Mouse (Mus musculus) right cerebral cortex, postnatal 25 days (tissue): ENCODE results near the gene Rab1a.
"Not testable (repeated sequence)": the region's sequence is repeated elsewhere in the genome, so short reads cannot be mapped to it uniquely, and the experiment has no call there.

Experiments
- DNase-seq: peaks from one replicate; pipeline ENCODE4 v3.0.0; 2022

The Rab1a gene

DNA sequence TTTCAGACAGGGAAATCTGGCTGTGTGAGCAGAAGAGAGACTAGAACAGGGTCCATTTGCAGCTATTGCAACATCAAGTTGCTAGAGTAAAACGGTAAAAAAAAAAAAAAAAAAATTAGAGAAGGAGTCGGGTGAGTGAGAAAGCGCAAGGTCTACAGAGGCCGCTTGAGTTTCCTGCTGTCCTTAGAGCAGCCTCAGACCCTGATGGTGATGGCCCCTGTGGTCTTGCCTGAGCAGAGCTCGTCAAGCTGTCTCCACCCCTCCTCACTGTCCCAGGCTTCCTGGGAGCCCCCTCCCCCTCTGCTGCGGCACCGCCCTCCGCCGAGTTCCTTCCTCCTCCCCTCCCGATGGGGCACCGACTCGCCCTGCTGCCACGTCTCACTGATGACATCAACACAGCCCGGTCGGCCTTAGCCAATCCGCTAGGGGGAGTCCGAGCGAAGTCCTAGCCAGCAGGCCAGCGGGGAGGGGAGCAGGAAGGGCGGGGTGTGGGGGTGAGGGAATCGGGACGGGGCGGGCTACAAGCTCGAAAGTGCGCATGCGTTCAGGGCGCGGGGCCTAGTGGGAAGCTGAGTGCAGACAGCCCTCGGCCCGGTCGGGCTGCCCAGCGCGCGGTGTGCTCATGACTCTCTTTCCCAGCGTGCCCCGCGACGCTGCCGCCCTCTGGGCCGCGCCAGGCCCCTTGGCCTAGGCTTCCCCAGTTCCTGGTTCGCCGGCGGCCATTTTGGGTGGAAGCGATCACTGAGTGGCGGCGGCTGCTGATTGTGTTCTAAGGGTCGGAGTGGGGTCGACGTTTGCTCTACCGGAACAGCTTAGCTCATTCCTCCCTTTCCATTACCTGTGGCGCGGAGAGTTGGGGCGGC is at the start of gene Rab1a:
TSS of gene Rab1a (plus strand) at position 720 of the 863 bp plus-strand sequence.
- DNase-seq = peak; percentile 100

DNA sequence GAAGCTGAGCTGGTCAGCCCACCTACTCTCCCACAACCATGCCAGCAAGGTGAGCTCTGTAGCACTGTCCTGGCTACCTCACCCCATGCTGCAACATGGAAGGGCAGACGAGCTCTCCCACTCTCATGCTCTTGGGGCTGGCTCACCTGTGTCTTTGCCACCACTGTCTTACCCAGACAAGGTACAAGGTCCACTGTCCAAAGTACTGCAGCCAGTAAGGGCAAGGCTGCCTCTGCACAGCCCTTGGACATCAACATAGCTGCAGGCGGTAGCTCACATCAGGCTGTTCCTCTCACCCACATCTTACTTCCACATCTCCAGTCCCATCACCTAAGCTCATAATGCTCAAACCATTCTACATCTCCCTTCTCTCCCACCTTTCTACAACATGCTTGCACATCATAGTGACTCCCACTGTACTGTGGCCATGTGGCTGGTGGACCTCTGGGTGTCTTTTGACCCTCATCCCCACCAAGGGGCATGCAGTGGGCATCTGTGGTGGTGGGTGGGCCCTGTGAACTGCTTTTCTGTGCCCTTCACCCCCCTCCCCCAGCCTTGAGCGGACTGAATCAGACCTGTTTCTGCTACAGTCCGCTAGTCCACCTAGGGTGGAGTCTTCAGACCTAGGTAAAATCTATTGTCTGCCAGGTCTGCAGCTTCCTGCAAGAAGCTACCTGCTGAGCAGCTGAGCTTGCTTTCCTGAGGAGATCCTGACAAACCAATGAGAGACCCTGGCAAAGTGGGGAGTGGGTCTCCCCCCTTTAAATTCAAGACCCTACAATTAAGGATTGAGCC is 48.9 kb upstream of the Rab1a start:
- DNase-seq = no peak

DNA sequence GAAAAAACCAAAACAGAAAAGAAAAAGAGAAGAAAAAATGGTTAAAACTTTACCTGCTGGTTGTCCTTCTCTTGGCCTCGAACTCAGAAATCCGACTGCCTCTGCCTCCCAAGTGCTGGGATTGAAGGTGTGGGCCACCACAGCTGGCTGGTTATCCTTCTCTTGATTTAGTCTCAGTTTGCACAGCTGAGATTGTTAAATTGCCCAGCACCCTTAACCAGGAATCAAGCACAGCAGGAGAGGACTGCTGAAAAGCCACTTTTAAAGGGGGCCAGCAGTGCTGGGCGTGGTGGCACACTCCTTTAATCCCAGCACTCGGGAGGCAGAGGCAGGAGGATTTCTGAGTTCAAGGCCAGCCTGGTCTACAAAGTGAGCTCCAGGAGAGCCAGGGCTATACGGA is 47.7 kb upstream of the Rab1a start:
- not testable (repeated sequence) for DNase-seq

DNA sequence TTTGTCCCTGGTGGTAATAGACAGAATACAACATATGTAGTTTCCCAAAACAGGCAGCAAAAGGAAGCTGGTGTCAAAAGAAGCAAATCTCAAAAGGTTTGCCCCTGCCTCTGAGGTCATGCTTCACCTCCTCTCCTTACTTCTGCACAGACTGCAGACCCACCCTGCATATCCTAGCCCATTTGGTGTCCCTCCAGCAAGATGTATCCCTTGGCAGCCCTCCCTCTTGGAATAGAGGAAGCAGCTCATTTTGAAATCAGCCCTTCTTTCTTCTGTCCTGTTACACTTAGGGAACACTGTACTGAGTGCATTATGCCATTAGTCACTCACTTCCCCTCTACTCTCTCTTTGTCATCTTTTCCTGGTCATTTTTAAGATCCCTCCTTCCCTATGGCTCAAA is 42.4 kb upstream of the Rab1a start:
- DNase-seq = no peak

DNA sequence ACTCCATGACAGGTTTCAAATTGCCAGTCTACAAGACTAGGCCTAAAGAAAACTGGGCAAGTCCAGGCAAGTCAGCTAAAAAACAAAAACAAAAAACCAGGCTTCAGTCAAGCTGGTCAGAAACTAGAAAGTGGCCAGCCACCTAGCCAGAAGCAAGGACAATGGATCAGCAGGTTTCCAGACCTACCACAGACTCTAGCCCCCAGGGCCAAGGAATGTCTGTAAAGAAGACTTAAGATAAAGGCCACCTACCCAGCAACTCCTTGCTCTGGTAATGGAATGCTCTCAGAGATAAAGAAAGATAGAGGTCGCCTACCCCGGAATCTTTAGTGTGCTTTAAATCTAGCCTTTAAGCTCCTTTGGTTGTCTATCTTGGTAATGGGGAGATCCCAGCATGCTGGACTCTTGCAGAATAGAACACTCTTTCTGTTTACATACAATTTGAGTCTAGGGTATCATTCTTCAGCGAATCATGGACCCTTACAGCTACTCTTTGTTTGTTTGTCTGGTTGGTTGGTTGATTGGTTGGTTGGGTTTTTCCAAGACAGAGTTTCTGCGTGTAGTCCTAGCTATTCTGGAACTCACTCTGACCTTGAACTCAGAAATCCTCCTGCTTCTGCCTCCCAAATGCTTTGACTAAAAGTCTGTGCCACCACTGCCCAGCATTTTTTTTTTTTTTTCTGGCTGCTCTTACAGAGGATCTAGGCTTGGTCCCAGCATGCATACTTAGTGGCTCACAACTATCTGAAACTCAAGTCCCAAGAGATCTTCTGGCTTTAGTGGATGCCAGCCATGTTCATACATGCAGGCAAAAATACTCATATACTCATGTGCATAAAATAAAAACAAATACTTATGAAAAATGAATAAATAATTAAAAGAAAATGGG is 36.0 kb upstream of the Rab1a start:
- no peak for DNase-seq

DNA sequence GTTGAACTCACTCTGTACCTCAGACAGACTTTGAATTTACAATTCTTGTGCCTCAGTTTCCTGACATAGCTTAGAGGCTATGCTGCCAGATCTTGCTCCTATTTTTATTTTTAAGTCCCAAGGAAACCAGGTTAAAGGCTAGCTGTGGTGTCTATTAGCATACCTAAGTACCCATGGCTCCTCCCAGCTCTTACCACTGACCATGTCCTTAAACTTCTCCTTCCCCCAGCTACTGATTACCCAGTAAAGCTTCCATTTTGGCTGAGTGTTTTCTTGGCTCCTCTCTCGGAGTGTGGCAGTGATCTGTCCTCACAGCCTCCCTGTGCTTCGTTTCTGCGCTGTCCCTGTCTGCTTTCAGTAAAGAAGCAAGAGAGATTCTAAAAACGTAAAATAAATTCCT is 35.2 kb upstream of the Rab1a start:
- DNase-seq = no peak

DNA sequence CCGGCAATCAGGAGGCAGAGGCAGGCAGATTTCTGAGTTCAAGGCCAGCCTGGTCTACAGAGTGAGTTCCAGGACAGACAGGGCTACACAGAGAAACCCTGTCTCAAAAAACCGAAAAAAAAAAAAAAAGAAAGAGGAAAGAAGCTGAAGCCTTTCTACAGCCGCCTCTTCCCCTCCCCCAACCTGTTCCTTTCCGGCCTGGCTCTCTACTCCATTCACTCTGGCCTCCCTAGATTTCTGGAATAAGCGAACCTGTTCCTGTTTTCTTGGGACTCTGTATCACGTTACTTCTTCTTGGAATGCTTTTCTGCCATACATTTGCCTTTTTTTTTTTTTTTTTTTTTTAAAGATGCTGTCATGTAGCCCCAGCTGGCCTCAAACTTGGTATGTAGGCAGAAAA is 34.8 kb upstream of the Rab1a start:
- DNase-seq = not testable (repeated sequence)

DNA sequence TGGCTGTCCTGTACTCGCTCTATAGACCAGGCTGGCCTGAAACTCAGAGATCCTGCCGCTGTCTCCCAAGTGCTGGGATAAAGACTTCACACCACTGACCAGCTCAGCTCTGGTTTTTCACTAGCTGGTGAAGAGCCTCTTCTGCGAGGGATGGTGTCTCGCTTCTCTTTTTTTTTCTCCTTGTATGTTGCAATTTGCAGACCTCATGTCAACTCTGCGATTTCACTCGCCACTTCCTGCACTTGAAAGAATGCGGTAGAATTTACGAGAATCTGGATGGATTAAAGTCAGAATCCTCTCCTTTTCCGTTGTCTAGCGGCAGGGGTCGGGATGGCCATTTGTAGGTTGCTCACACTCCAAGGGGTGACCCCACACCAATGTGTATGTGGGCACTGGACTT is 32.3 kb upstream of the Rab1a start:
- DNase-seq = no peak

DNA sequence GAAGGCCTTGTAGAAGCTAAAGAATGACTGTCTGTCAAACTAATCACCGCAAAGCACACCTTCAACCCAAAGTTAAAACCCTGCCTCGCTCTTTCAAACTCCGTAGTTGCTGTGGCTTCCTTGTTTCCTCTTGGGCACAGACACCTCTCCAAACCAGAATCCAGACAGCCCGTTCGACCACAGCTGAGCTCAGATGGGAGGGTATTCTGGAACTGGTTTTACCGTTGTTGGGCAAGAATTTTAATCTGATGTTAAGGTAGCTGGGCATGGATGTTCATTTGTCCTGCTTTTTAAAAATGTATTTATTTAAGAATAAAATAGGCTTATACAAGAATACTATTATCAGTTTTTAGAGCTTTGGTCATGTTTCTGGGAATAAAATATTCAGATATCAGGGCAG is 14.0 kb upstream of the Rab1a start:
- DNase-seq = no peak

DNA sequence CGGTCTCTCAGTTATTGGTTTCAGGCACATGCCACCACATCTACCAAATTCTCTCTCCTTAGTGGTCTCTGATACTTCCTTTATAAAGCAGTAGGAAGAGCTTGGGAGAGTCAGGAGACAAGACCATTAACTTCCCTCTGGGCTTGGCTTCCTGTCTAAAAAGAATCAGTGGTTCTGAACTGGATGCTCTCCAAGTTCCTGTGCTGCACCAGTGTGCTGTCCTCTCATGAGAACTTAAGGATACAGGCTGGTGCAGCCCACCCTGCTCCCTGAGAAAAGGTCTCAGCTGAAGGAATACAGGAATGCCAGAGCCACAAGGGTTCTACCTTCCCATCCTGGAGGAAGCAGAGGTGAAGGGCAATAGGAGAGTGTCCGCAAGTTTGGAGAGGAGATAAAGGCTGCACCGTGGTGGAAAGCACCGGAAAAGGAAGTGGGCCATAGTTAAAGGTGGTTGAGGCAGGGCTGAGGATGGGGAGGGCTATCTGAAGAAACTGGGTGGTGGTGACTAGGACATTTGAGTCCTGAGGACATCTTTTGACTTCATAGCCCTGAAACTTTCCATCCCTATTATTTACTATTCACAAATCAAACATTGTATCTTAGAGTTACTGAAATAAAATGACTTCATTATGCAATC is 8.0 kb upstream of the Rab1a start:
- DNase-seq = no peak

DNA sequence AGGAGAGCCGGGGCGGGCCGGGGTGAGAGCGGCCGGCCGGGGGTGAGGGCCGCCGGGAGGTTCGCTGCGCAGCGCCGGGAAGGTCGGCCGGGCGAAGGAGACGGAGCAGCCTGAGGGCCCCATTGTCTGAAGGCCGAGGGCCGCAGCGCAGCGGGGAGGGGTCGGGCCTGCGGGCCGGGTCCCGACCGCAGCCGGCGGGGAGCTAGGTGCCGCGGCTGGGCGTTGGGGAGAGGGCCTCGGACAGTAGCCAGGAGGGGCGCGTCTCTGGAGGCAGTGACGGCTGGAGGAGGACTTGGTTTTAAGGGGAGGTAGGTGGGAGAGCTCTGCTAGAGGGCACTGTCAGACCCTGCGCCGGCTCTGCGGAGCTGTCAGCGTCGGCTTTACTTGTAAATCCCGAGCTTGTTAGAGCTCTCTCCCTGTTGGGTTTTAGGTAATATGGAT is 449 bp downstream of the Rab1a start:
- peak; percentile 55 for DNase-seq

DNA sequence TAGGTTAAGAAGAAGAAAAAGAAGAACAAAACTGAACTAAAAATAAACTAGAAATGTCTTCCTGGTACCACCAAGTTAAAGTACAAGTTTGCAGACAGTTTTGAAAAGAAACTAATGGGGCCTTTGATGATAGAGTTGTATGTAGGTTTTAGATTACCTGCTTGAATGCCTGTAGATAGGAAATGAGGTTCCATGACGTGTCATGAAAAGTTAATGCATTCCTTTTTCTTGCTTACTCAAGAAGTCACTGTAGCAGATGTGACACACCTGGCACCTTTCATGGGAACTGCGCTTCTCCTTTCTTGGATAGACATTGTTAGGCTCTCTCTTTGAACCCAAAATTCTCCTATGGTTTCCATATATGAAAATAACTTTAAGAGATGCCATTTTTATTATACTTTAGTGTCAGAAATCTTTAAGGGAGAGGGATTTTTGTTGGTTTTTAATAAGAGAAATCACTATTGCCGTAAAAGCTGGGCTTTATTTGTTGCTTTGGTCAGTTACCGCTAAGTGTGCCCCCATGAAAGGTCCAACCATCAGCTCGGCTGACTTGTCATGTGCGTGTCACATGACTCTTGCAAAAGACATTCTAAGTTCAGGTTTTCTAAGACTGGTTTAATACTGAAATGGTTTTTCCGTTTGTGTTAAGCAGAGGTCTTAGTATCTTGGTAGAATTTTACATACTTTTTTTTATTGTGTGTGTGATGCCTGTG is 1.2 kb downstream of the Rab1a start:
- DNase-seq = no peak

DNA sequence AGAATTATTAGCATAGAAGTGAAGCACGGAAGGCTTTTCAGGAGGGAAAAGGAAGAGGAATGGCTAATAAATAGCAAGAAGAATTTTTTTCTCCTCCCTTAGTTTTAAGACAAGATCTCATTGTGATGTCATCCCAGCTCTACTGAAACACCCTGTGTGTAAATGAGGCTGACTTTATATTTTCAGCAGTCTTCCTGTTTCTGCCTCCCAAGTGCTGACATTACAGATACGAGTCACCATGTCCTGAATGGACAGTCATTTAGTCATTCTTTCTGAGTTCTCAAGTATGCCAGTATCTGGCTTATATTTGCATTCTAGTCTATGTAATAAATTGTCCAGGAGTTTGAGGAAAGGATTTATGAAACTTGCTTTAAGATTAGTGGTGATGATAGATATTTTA is 3.1 kb downstream of the Rab1a start:
- DNase-seq = no peak

DNA sequence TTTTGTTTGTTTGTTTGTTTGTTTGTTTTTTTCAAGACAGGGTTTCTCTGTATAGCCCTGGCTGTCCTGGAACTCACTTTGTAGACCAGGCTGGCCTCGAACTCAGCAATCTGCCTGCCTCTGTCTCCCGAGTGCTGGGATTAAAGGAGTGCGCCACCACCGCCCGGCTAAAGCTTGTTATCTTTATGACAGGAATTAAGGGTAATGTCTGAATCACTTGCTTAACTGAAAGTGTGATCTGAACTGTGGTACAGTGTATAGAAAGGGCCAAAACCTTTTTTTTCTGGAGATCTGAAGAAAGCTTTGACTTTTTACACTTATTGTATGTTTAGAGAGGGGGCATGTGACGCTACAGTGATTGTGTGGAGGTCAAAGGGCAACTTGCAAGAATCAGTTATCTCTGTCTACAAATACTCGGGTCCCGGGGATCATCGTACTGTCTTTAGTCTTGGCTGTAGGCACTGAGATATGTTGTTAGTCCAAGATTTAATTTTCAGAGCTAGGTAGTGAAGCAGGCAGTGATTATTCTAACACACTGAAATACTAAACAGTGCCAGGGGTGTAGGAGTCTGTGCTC is 3.7 kb downstream of the Rab1a start:
- DNase-seq = no peak

DNA sequence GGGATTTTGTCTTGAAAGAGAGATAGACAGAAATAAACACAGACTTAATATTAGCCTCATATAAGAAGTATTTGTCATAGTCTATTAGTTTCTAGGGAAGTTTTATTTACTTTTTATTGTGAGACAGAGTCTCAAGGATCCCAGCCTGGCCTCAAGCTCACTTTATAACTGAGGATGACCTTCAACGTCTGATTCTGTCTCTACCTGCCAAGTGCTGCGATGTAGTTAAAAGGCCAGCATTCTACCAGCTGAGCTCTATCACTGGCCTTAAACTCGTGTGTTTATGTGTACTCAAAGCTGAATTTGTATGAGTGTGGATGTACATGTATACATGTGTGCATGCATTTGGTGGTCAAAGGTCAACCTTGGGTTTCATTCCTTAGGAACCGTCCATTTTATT is 4.3 kb downstream of the Rab1a start:
- no peak for DNase-seq

DNA sequence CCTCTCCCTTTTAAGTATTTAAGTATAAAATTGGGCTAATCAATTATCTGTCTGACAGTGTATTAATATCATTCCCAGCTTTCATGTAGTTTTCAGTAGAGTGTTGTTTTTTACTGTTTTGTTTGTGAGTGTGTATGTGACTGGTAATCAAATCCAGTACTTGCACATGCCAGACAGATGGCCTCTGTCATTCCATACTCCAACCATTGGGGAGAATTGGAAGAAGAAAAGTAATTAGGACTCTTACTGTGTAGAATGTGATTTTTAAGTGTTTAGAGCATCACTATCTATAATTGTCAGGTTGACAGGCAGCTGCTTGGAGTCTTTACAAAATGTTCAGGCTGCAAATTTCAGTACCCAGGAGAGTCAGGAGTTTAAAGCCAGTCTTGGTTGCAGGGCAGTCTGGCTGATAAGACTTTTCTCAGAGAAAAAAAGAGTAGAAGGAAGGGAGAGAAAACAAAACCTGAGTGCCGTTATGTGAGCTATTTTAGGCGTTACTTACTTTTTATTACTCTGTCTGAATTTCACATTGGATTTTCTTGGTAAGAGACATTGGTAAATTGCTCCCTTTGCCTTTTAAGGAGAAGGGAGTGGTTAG is 5.5 kb downstream of the Rab1a start:
- DNase-seq = no peak

DNA sequence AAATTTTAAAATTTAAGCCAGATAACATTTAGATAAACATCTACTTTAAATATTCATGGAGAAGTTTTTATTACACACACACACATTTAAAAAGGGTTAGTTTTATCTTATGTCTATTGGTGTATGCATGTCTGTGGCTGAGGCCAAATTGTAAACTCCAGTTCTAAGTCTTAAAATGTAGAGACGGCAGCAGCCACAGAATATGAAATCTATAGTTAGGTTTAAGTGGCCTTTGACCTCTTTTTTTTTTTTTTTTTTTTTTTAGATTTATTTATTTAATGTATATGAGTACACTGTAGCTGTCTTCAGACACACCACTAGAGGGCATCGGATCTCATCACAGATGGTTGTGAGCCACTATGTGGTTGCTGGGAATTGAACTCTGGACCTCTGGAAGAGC is 6.4 kb downstream of the Rab1a start:
- no peak for DNase-seq

DNA sequence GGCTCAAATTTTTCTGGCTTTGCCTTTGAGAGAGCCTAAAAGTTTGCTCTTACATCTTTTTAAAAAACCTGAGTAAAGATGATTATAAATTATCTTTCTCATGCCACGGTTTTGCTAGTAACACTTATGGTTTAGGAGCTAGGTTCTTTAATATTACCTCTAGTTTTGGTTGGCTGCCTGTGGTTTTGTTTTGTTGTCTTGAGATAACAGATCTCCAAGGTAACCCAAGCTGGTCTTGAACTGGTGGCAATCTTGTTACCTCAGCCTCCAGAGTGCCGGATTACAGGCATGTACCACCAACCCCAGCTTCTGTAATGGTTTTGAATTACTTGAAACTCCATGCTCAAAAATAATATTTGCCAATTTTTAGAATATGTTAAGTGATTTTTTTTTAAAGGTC is 10.6 kb downstream of the Rab1a start:
- no peak for DNase-seq

DNA sequence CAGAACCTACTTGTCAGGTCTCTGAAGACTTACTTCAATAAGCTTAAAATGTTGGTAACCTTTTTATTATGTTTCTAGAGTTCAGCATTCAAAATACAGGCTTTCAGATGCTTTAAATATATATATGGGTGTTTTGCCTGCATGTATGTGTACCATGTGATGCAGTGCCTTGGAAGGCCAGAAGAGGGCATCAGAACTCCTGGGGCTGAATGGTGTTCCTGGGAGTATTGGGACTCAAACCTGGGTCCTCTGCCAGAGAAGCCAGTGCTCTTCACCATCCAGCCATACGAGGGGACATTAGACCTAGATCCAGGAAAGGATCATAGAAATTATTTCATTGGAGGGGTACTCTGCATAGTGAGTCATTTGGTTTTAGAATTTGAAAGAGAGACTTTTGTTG is 13.5 kb downstream of the Rab1a start:
- no peak for DNase-seq

DNA sequence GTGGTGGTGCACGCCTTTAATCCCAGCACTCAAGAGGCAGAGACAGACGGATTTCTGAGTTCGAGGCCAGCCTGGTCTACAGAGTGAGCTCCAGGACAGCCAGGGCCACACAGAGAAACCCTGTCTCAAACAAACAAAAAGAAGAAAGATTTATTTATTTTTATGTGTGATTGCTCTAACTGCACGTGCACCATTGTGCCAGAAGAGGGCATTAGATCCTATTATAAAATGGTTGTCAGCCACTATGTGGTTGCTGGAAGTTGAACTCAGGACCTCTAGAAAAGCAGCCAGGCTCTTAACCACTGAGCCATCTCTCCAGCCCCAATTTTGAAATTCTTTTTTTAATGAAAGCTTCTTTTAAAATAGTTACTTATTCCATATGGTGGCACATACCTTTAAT is 15.2 kb downstream of the Rab1a start:
- DNase-seq = no peak

DNA sequence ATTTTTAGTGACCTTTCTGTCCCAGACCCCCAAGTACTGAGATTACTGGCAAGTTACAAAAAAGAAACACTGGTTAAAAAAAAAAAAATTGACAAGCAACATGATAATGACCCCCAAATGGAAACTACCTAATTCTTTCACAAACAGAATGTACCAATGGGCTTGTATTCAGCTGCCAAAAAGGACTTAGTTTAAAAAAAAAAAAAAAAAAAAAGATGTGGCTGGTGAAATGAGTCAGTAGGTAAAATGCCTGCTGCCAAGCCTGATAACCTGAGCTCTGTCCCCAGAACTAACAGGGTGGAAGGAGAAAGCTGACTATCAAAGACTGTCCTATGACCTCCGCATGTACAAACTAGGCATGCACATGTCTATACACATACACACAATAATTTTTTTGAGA is 16.0 kb downstream of the Rab1a start:
- no peak for DNase-seq
